Mouse (Mus musculus): ENCODE results near the gene Ddx55.

The Ddx55 gene

GRCm38 (mm10) chr5:124605041-124605622 is 52.5 kb downstream of the Ddx55 start:
- no peak for DNase-seq (ENCODE audit: extremely low spot score, low spot score)

- no peak for DNase-seq (ENCODE audit: extremely low spot score, low spot score)
Observed at GRCm38 (mm10) chr5:124610965-124611364, 58.3 kb downstream of the Ddx55 start.

GRCm38 (mm10) chr5:124614709-124615108 is 62.0 kb downstream of the Ddx55 start:
- no peak for DNase-seq (ENCODE audit: extremely low spot score, low spot score)

GRCm38 (mm10) chr5:124618711-124619110 is 66.0 kb downstream of the Ddx55 start:
- no peak for DNase-seq (ENCODE audit: extremely low spot score, low spot score)
